Mouse (Mus musculus) layer of hippocampus, postnatal 10 days (tissue): ENCODE measurements at regions not wholly inside any gene's neighbourhood (a gene's known extent, or its start where the extent isn't known, plus 50 kb on each side); places are given as distances from the start of the nearest gene placed in this dataset.

Experiments
- DNase-seq, 2 experiments: peaks; one replicate each; pipeline ENCODE4 v3.0.0; 2021; ENCODE audit warnings: low spot score in 2 of 2

DNA sequence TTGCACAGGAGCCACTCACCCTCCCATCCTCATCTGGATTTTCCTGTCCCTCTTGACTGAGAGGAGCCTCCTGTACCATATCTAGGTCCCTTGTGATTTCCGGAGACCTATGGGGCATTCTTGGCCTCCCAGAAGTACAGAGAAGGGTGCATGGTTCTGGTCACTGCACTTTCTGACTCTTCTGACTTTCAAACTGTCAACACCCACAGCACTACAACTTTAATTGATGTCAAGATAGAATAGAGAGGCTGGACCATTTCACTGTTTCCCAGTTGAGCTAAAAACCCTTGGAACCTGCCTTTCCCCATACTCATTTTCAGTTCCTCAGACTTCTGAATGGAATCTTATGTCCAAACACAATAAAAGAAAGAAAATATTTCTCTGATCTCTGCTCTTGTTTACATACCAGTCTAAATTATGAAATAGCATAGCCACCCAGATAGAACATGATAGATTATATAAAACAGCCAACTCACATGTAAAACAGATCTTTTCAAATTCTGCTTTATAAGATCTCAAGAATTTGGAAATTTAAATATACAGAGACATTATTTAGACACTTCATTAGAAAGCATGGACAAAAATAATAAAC is 144.2 kb downstream of the Ptger3 start:
- no peak for DNase-seq

DNA sequence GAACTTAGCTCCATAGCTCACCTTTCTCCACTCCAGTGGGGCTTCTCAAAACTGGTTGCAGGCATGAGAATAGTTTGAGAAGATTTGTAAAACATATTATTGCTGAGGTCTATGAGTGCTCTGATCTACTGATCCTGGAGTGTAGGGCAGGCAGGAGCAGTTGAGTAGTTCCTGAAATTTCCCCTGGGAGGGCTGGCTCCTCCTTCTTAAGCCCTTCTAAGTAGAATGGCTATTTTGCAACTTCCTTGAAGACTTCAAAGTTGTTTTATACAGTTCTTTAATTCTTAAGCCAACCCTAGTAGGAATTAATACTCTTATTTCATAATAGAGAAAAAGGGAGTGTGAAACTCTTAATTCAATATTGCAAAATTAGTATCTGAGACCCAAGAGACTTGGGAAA is 133.3 kb downstream of the Ptger3 start:
- DNase-seq: no peak

DNA sequence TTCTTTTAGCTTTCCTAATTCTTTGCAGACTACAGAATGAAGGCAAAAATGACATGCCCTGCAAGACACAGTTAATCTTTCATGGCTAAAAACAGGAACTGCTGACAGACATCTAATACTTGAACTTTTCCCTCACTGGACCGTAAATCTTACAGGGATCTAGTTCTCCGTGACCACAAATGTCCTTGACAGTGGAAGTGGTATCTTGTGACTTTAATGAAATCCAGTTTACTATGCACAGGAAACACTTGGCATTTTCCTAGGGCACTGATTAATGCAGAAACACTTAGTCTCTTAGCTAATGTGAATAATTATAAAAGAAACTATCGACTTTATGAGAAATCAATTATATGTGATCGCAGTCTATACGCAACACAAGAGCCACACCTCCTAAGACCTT is 131.8 kb downstream of the Ptger3 start:
- DNase-seq: no peak

DNA sequence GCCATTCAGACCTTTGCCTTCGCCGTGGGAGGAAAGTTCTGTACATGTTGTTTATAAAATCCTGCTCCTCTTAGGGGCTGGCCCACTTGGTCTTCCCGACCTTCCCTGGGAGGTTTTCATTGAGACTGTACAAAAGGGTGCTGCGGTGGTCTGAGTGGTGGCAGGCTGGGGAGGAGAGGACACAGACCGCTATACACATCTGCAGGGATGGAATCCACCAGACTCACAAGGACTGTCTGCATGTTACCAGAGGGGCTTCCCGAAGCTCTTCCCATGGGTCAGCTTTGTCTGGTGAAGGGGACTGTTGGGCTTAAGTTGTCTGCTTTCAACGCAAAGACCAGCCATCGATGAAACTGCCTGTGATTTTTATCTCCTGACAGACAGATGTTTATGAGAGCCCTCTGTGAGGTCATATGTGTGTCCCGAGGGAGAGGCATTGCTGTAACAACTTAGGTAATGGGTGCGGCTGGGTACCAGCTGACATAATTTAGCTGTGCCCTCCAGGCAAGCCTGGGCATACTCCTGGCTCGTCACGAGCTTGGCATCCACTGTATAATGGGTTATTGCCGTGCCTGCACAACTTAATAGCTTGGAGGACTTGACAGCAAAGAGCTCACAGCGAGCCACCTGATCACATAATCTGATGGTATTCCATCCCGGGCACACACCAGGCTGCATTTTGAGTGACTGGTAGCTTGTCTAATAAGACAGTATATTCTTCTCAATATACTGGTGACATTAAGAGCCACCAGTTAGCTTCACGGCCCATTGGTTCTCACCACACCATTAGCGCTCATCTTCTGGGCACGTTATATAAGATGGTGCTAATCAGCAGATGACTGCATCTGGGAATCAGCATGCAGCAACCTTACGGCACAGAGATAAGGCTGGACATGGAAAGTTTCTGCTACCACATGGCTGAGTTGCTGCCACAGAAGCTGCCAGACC is 128.7 kb downstream of the Ptger3 start:
- no peak for DNase-seq
